Comparison of ENCODE assay signal across 8 mouse cellular contexts in the genomic region with DNA sequence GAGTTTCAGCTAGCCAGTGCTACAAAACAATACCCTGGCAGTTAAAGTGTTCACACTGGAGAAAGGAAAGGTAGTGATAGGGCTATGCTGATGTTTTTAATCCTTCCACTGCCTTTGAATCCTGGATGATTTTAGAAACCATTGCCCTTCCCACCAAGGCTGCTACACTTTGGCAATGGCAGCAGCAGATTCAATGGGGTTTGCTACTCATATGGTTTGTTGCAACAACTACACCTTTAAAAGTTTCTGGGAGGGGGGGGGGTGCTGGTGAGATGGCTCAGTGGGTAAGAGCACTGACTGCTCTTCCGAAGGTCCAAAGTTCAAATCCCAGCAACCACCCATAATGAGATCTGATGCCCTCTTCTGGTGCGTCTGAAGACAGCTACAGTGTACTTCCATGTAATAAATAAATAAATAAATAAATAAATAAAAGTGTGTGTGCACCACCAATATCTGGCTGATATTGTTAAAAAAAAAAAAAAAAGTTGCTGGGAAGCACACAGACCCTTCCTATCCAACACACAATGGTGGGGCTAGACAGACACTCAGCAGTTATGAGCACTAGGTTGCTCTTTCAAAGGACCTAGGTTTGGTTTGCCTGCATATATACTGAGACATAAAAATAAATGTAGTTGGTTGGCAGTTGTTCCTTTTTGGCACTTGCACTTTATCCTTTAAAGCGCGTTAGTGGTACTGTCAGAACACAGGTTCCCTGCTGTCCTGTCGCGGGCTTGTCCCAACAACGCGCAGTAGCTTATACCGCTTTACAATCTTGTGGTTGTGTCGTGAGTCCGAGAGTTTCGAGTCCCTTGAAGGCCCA. TPM values are rescaled to one million over a fixed set of nuclear protein-coding genes. Genes with fewer than 3 reads are reported as not detected.
DNase-seq lines count a peak whose midpoint lies in the region; ATAC-seq and TF ChIP-seq lines count a peak whose summit lies in the region.

No protein-coding gene starts in this region.

- no peak overlapping the region for H3K4me3 ChIP-seq in neural tube, embryonic 12.5 days
- no peak overlapping the region; the same call in 1 of the 2 replicates for H3K4me3 ChIP-seq in forebrain, embryonic 13.5 days
- H3K4me3 ChIP-seq in kidney, embryonic 16.5 days (ENCODE audit: low read length), result peak overlapping the region; percentile 78; the same call in 1 of the 2 replicates
- peak overlapping the region; percentile 71; the same call in 1 of the 2 replicates for H3K4me3 ChIP-seq in neural tube, embryonic 14.5 days (ENCODE audit: low read depth, low read length)
- no peak overlapping the region for H3K4me3 ChIP-seq in thymus, adult 2 months (ENCODE audit: control insufficient read depth, insufficient read depth, low read length)

- no peak for DNase-seq in neural tube, embryonic 10.5 days (ENCODE audit: extremely low spot score, low spot score)
- no peak for DNase-seq in urinary bladder, postnatal 10 days (ENCODE audit: low spot score)
- no peak for DNase-seq in gastrocnemius, postnatal 25 days
- no peak for DNase-seq in thymus, adult 2 months

- H3K4me1 ChIP-seq in neural tube, embryonic 12.5 days, result peaks cover 11% of the 10 kb centered on the region; the same call in 1 of the 2 replicates
- H3K4me1 ChIP-seq in forebrain, embryonic 13.5 days, result peaks cover 13% of the 10 kb centered on the region
- H3K4me1 ChIP-seq in kidney, embryonic 16.5 days (ENCODE audit: insufficient read depth, low read length), result peaks cover 12% of the 10 kb centered on the region
- peaks cover 9% of the 10 kb centered on the region for H3K4me1 ChIP-seq in neural tube, embryonic 14.5 days (ENCODE audit: control insufficient read depth, insufficient read depth, low read length)
- H3K4me1 ChIP-seq in thymus, adult 2 months (replicated peaks; ENCODE audit: control insufficient read depth, insufficient read depth, low read length), result peaks cover 5% of the 10 kb centered on the region; the same call in 1 of the 2 replicates

- no peak overlapping the region for H3K9ac ChIP-seq in neural tube, embryonic 12.5 days
- H3K9ac ChIP-seq in forebrain, embryonic 13.5 days, result no peak overlapping the region
- H3K9ac ChIP-seq in kidney, embryonic 16.5 days (replicated peaks; ENCODE audit: low read length), result no peak overlapping the region
- no peak overlapping the region for H3K9ac ChIP-seq in neural tube, embryonic 14.5 days (replicated peaks; ENCODE audit: low read depth, low read length)

- ATAC-seq in neural tube, embryonic 12.5 days (ENCODE audit: low FRiP score, low read depth), result no peak
- ATAC-seq in forebrain, embryonic 13.5 days, result no peak
- no peak for ATAC-seq in kidney, embryonic 16.5 days (ENCODE audit: low FRiP score, low TSS enrichment)
- ATAC-seq in neural tube, embryonic 14.5 days (ENCODE audit: low read depth), result no peak

- H3K36me3 ChIP-seq in neural tube, embryonic 12.5 days, result peaks cover 55% of the 10 kb centered on the region
- H3K36me3 ChIP-seq in forebrain, embryonic 13.5 days (ENCODE audit: poor library complexity, severe bottlenecking), result peaks cover 59% of the 10 kb centered on the region
- peaks cover 38% of the 10 kb centered on the region for H3K36me3 ChIP-seq in kidney, embryonic 16.5 days (ENCODE audit: insufficient read depth, low read length)
- H3K36me3 ChIP-seq in neural tube, embryonic 14.5 days (ENCODE audit: control insufficient read depth, insufficient read depth, low read length), result no peaks in the 10 kb centered on the region; the same call in 1 of the 2 replicates
- peaks cover 12% of the 10 kb centered on the region for H3K36me3 ChIP-seq in thymus, adult 2 months (ENCODE audit: control insufficient read depth, insufficient read depth, low read length)

- TF ChIP-seq CTCF in thymus, adult 2 months (IDR thresholded peaks at IDR 0.05; ENCODE audit: borderline replicate concordance, control insufficient read depth, extremely low read depth, insufficient read depth, low read length, poor library complexity), result no peak

- TF ChIP-seq POLR2A in thymus, adult 2 months (IDR thresholded peaks at IDR 0.05; ENCODE audit: control insufficient read depth, extremely low read depth, insufficient read depth, low read length, poor library complexity), result no peak

- no peaks in the 10 kb centered on the region for H3K9me3 ChIP-seq in neural tube, embryonic 12.5 days
- no peaks in the 10 kb centered on the region for H3K9me3 ChIP-seq in forebrain, embryonic 13.5 days (replicated peaks)
- no peaks in the 10 kb centered on the region for H3K9me3 ChIP-seq in kidney, embryonic 16.5 days (ENCODE audit: low read length)
- no peaks in the 10 kb centered on the region for H3K9me3 ChIP-seq in neural tube, embryonic 14.5 days (ENCODE audit: control insufficient read depth, low read length)

- no peaks in the 10 kb centered on the region for H3K27me3 ChIP-seq in neural tube, embryonic 12.5 days (replicated peaks)
- H3K27me3 ChIP-seq in forebrain, embryonic 13.5 days, result no peaks in the 10 kb centered on the region
- H3K27me3 ChIP-seq in kidney, embryonic 16.5 days (ENCODE audit: insufficient read depth, low read length), result no peaks in the 10 kb centered on the region
- no peaks in the 10 kb centered on the region for H3K27me3 ChIP-seq in neural tube, embryonic 14.5 days (ENCODE audit: control insufficient read depth, insufficient read depth, low read length)
- H3K27me3 ChIP-seq in thymus, adult 2 months (ENCODE audit: control insufficient read depth, insufficient read depth, low read length), result no peaks in the 10 kb centered on the region

- H3K27ac ChIP-seq in neural tube, embryonic 12.5 days, result no peak overlapping the region
- H3K27ac ChIP-seq in forebrain, embryonic 13.5 days, result no peak overlapping the region
- no peak overlapping the region for H3K27ac ChIP-seq in kidney, embryonic 16.5 days (ENCODE audit: low read length)
- H3K27ac ChIP-seq in neural tube, embryonic 14.5 days (ENCODE audit: low read depth, low read length), result no peak overlapping the region
- no peak overlapping the region for H3K27ac ChIP-seq in thymus, adult 2 months (ENCODE audit: control insufficient read depth, insufficient read depth, low read length)

- 77% methylated on average over 12 of the region's 12 CpGs for WGBS in neural tube, embryonic 12.5 days
- 83% methylated on average over 12 of the region's 12 CpGs for WGBS in forebrain, embryonic 13.5 days
- WGBS in kidney, embryonic 16.5 days, result 76% methylated on average over 12 of the region's 12 CpGs
- WGBS in neural tube, embryonic 14.5 days, result 77% methylated on average over 12 of the region's 12 CpGs
- 84% methylated on average over 12 of the region's 12 CpGs for WGBS in thymus, adult 2 months

- peak overlapping the region; percentile 88 for H3K4me2 ChIP-seq in neural tube, embryonic 12.5 days (replicated peaks)
- peak overlapping the region; percentile 88 for H3K4me2 ChIP-seq in forebrain, embryonic 13.5 days
- H3K4me2 ChIP-seq in kidney, embryonic 16.5 days (replicated peaks; ENCODE audit: low read depth, low read length), result peak overlapping the region; percentile 75
- no peak overlapping the region; the same call in 1 of the 2 replicates for H3K4me2 ChIP-seq in neural tube, embryonic 14.5 days (ENCODE audit: low read depth, low read length)

RNA-seq across cellular contexts. Expression of gene Pfdn5, which starts 1.1 kb away (rescaled TPM):
- polyA plus RNA-seq in neural tube, embryonic 12.5 days (2016; fragmentation: Nextera tagmentation; extraction: Ambion mirVana), result 373 and 404 TPM in 2 replicates
- polyA plus RNA-seq in forebrain, embryonic 13.5 days (2015; fragmentation: Nextera tagmentation; extraction: Ambion mirVana), result 470 and 502 TPM in 2 replicates
- 376 and 377 TPM in 2 replicates for polyA plus RNA-seq in kidney, embryonic 16.5 days (2015; fragmentation: Nextera tagmentation; extraction: Ambion mirVana)
- polyA plus RNA-seq in neural tube, embryonic 14.5 days (2014; fragmentation: Nextera tagmentation; extraction: Ambion mirVana), result 546 and 560 TPM in 2 replicates
- 100 to 1,000 TPM; 189 to 204 TPM for total RNA-seq in gastrocnemius, postnatal 25 days (2021)
- polyA plus RNA-seq in thymus, adult 2 months (2012; rRNA removed), result 76.0 and 93.2 TPM in 2 replicates

RNA-seq across cellular contexts. Expression of gene Myg1, which starts 6.6 kb away (rescaled TPM):
- polyA plus RNA-seq in neural tube, embryonic 12.5 days (2016; fragmentation: Nextera tagmentation; extraction: Ambion mirVana), result 90.4 and 94.9 TPM in 2 replicates
- 116 and 126 TPM in 2 replicates for polyA plus RNA-seq in forebrain, embryonic 13.5 days (2015; fragmentation: Nextera tagmentation; extraction: Ambion mirVana)
- polyA plus RNA-seq in kidney, embryonic 16.5 days (2015; fragmentation: Nextera tagmentation; extraction: Ambion mirVana), result 118 and 120 TPM in 2 replicates
- 89.1 and 99.2 TPM in 2 replicates for polyA plus RNA-seq in neural tube, embryonic 14.5 days (2014; fragmentation: Nextera tagmentation; extraction: Ambion mirVana)
- 10 to 100 TPM; 14.0 to 16.2 TPM for total RNA-seq in gastrocnemius, postnatal 25 days (2021)
- polyA plus RNA-seq in thymus, adult 2 months (2012; rRNA removed), result 104 and 105 TPM in 2 replicates

RNA-seq across cellular contexts. Expression of gene Aaas, which starts 25.7 kb away (rescaled TPM):
- 51.3 and 53.2 TPM in 2 replicates for polyA plus RNA-seq in neural tube, embryonic 12.5 days (2016; fragmentation: Nextera tagmentation; extraction: Ambion mirVana)
- polyA plus RNA-seq in forebrain, embryonic 13.5 days (2015; fragmentation: Nextera tagmentation; extraction: Ambion mirVana), result 64.1 and 66.5 TPM in 2 replicates
- polyA plus RNA-seq in kidney, embryonic 16.5 days (2015; fragmentation: Nextera tagmentation; extraction: Ambion mirVana), result 89.2 and 91.7 TPM in 2 replicates
- 25.8 and 26.8 TPM in 2 replicates for polyA plus RNA-seq in neural tube, embryonic 14.5 days (2014; fragmentation: Nextera tagmentation; extraction: Ambion mirVana)
- total RNA-seq in gastrocnemius, postnatal 25 days (2021), result 1 to 10 TPM; 6.0 to 7.5 TPM
- 106 and 107 TPM in 2 replicates for polyA plus RNA-seq in thymus, adult 2 months (2012; rRNA removed)

RNA-seq across cellular contexts. Expression of gene Espl1, which starts 28.8 kb away (rescaled TPM):
- 22.5 and 25.4 TPM in 2 replicates for polyA plus RNA-seq in neural tube, embryonic 12.5 days (2016; fragmentation: Nextera tagmentation; extraction: Ambion mirVana)
- polyA plus RNA-seq in forebrain, embryonic 13.5 days (2015; fragmentation: Nextera tagmentation; extraction: Ambion mirVana), result 19.7 and 27.3 TPM in 2 replicates
- 31.4 and 33.6 TPM in 2 replicates for polyA plus RNA-seq in kidney, embryonic 16.5 days (2015; fragmentation: Nextera tagmentation; extraction: Ambion mirVana)
- 3.4 and 4.4 TPM in 2 replicates for polyA plus RNA-seq in neural tube, embryonic 14.5 days (2014; fragmentation: Nextera tagmentation; extraction: Ambion mirVana)
- total RNA-seq in gastrocnemius, postnatal 25 days (2021), result 1 to 10 TPM in 1 of 2 experiments, under 1 TPM in 1; 0.51 to 1.4 TPM
- polyA plus RNA-seq in thymus, adult 2 months (2012; rRNA removed), result 51.5 and 55.6 TPM in 2 replicates

RNA-seq across cellular contexts. Expression of gene Sp7, which starts 42.1 kb away (rescaled TPM):
- polyA plus RNA-seq in neural tube, embryonic 12.5 days (2016; fragmentation: Nextera tagmentation; extraction: Ambion mirVana), result 0.57 and 0.81 TPM in 2 replicates
- 0.15 and 0.18 TPM in 2 replicates for polyA plus RNA-seq in forebrain, embryonic 13.5 days (2015; fragmentation: Nextera tagmentation; extraction: Ambion mirVana)
- 1.2 and 1.3 TPM in 2 replicates for polyA plus RNA-seq in kidney, embryonic 16.5 days (2015; fragmentation: Nextera tagmentation; extraction: Ambion mirVana)
- polyA plus RNA-seq in neural tube, embryonic 14.5 days (2014; fragmentation: Nextera tagmentation; extraction: Ambion mirVana), result 0.39 and 4.0 TPM in 2 replicates
- total RNA-seq in gastrocnemius, postnatal 25 days (2021), result not detected
- polyA plus RNA-seq in thymus, adult 2 months (2012; rRNA removed), result 0.13 and 0.23 TPM in 2 replicates

Comparison
In these comparisons a context has a peak if more than half of its experiments do, and no peak if none do; other contexts are left out.
1. H3K4me3 ChIP-seq: peak in kidney, embryonic 16.5 days (single experiment) and neural tube, embryonic 14.5 days (single experiment); none in neural tube, embryonic 12.5 days (single experiment), forebrain, embryonic 13.5 days (single experiment) and thymus, adult 2 months (single experiment).